Mouse (Mus musculus): ENCODE measurements around the gene Nfam1. TPM values are rescaled to one million over a fixed set of nuclear protein-coding genes. Genes with fewer than 3 reads are reported as not detected.

The Nfam1 gene
- polyA plus RNA-seq, 1 experiment from 2014 or later = 7.4 TPM

- Histone ChIP-seq H3K27me3 (ENCODE audit: control insufficient read depth, insufficient read depth, low read length) (no peaks in the 10 kb centered on the region), H3K9ac (ENCODE audit: low read length) (peak overlapping the region; percentile 55; the same call in 1 of the 2 replicates), H3K4me2 (ENCODE audit: low read depth, low read length) (no peak overlapping the region), H3K4me3 (replicated peaks; ENCODE audit: low read length) (no peak overlapping the region), H3K27ac (ENCODE audit: low read length) (no peak overlapping the region), H3K4me1 (ENCODE audit: control insufficient read depth, insufficient read depth, low read length) (peaks cover 12% of the 10 kb centered on the region), H3K36me3 (ENCODE audit: control insufficient read depth, insufficient read depth, low read length) (no peaks in the 10 kb centered on the region), H3K9me3 (replicated peaks; ENCODE audit: control insufficient read depth, low read length) (no peaks in the 10 kb centered on the region; the same call in 1 of the 2 replicates)
- WGBS = 61% methylated on average over 22 of the region's 22 CpGs
- no peak for ATAC-seq (ENCODE audit: insufficient read depth, low FRiP score)
These were observed 10.2 kb upstream of the Nfam1 start for GRCm38 (mm10) chr15:83043362-83043708.

DNA sequence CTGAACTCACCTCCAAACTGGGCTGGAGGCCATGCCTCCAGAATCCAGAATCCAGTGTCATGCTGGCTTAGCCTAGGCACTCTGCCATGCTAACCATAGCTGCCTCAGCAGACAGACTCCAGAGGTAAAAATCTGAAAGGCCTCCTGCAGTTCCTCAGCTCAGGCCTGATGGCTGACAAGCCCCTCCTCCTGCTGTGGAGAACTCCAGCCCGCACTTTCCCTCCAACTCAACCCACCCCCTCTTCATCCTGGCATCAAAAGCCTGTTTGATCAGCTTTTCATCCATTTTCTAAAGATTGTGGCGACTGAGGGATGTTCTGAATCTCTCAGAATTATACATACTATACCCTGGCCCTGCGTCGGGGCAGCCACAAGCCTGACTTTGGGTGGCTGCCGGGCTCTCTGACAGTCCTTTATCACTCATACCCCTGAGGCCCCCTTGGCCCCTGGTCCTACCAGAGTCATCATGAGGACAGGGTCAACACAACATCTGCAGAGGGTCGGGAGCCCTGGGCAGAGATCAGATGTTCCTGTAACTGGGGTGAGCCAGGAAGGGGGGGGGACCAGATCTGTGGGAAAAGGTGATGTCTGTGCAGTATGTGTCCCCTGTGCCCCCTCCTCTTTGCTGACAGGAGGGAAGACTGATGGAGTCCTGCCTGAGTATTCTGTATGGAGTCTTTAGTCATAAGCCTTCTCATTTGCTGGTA lies 9.7 kb upstream of the Nfam1 start:
- WGBS = 8% methylated on average over 6 of the region's 6 CpGs
- no peaks in the 10 kb centered on the region; the same call in 1 of the 2 replicates for H3K9me3 ChIP-seq (replicated peaks; ENCODE audit: control insufficient read depth, low read length)
- no peaks in the 10 kb centered on the region for H3K36me3 ChIP-seq (ENCODE audit: control insufficient read depth, insufficient read depth, low read length)
- peaks cover 14% of the 10 kb centered on the region for H3K4me1 ChIP-seq (ENCODE audit: control insufficient read depth, insufficient read depth, low read length)
- peak overlapping the region; percentile 55 for H3K9ac ChIP-seq (ENCODE audit: low read length)
- no peak overlapping the region for H3K27ac ChIP-seq (ENCODE audit: low read length)
- H3K4me3 ChIP-seq (replicated peaks; ENCODE audit: low read length) = no peak overlapping the region
- no peaks in the 10 kb centered on the region for H3K27me3 ChIP-seq (ENCODE audit: control insufficient read depth, insufficient read depth, low read length)
- peak overlapping the region; percentile 30 for H3K4me2 ChIP-seq (ENCODE audit: low read depth, low read length)
- ATAC-seq (ENCODE audit: insufficient read depth, low FRiP score) = peak; percentile 59; the same call in 1 of the 2 replicates

- Histone ChIP-seq H3K36me3 (ENCODE audit: control insufficient read depth, insufficient read depth, low read length) (no peaks in the 10 kb centered on the region), H3K4me1 (ENCODE audit: control insufficient read depth, insufficient read depth, low read length) (peaks cover 24% of the 10 kb centered on the region), H3K4me3 (replicated peaks; ENCODE audit: low read length) (no peak overlapping the region), H3K9me3 (replicated peaks; ENCODE audit: control insufficient read depth, low read length) (no peaks in the 10 kb centered on the region), H3K27ac (ENCODE audit: low read length) (no peak overlapping the region), H3K4me2 (ENCODE audit: low read depth, low read length) (no peak overlapping the region), H3K9ac (ENCODE audit: low read length) (peak overlapping the region; percentile 37; the same call in 1 of the 2 replicates), H3K27me3 (ENCODE audit: control insufficient read depth, insufficient read depth, low read length) (0 out of 2 replicates have a peak, but pooled peaks cover 1% of the 10 kb centered on the region)
- 37% methylated on average over 2 of the region's 2 CpGs for WGBS
- ATAC-seq (ENCODE audit: insufficient read depth, low FRiP score) = no peak
These were observed 7.0 kb upstream of the Nfam1 start for GRCm38 (mm10) chr15:83040156-83040555.

- H3K4me2 ChIP-seq (ENCODE audit: low read depth, low read length) = no peak overlapping the region
- H3K9me3 ChIP-seq (replicated peaks; ENCODE audit: control insufficient read depth, low read length) = no peaks in the 10 kb centered on the region
- ATAC-seq (ENCODE audit: insufficient read depth, low FRiP score) = no peak
- H3K27ac ChIP-seq (ENCODE audit: low read length) = no peak overlapping the region
- no peak overlapping the region for H3K9ac ChIP-seq (ENCODE audit: low read length)
- WGBS = 65% methylated on average over 3 of the region's 3 CpGs
- peaks cover 31% of the 10 kb centered on the region for H3K4me1 ChIP-seq (ENCODE audit: control insufficient read depth, insufficient read depth, low read length)
- no peaks in the 10 kb centered on the region for H3K36me3 ChIP-seq (ENCODE audit: control insufficient read depth, insufficient read depth, low read length)
- no peak overlapping the region for H3K4me3 ChIP-seq (replicated peaks; ENCODE audit: low read length)
- 0 out of 2 replicates have a peak, but pooled peaks cover 4% of the 10 kb centered on the region for H3K27me3 ChIP-seq (ENCODE audit: control insufficient read depth, insufficient read depth, low read length)
These were observed 5.7 kb upstream of the Nfam1 start for GRCm38 (mm10) chr15:83038812-83039211.

DNA sequence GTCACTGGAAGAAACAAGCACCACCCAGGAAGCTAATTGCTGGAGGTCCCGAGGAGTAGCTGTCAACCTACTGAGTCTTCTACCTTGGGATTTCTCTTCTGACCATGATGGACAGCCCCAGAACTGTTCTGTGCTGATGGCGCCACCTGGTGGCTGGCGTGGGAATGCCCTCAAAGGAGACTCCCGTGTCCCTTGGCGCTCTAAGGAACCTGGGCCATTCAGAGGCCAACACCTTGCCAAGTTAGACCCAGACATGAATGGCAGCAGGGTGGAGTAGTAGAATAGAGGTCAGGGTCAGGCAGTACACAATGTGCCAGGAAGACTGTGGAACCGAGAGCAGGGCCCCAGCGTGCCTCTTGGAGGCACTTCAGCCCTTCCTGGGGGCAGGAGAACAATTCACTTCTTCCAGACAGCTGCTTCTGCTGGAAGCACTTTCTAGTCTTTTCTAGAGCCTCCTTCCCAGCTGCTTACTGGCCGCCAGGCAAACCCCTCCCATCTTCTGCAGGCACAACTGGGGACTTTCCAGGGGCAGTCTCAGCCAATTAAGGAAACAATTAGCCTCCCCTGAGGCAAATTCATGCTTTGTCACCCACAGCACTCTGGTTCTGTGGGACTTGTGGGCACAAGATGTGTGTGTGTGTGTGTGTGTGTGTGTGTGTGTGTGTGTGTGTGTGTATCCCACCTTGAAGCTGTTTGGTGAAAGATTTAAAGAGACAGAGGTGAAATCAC lies 4.8 kb upstream of the Nfam1 start:
- Histone ChIP-seq H3K36me3 (ENCODE audit: control insufficient read depth, insufficient read depth, low read length) (no peaks in the 10 kb centered on the region), H3K4me3 (replicated peaks; ENCODE audit: low read length) (no peak overlapping the region), H3K9me3 (replicated peaks; ENCODE audit: control insufficient read depth, low read length) (no peaks in the 10 kb centered on the region), H3K4me1 (ENCODE audit: control insufficient read depth, insufficient read depth, low read length) (peaks cover 35% of the 10 kb centered on the region), H3K27ac (ENCODE audit: low read length) (peak overlapping the region; percentile 30; the same call in 1 of the 2 replicates), H3K9ac (ENCODE audit: low read length) (no peak overlapping the region), H3K4me2 (ENCODE audit: low read depth, low read length) (no peak overlapping the region), H3K27me3 (ENCODE audit: control insufficient read depth, insufficient read depth, low read length) (peaks cover 7% of the 10 kb centered on the region; the same call in 1 of the 2 replicates)
- 1% methylated on average over 8 of the region's 8 CpGs for WGBS
- peak; percentile 46 for ATAC-seq (ENCODE audit: insufficient read depth, low FRiP score)

DNA sequence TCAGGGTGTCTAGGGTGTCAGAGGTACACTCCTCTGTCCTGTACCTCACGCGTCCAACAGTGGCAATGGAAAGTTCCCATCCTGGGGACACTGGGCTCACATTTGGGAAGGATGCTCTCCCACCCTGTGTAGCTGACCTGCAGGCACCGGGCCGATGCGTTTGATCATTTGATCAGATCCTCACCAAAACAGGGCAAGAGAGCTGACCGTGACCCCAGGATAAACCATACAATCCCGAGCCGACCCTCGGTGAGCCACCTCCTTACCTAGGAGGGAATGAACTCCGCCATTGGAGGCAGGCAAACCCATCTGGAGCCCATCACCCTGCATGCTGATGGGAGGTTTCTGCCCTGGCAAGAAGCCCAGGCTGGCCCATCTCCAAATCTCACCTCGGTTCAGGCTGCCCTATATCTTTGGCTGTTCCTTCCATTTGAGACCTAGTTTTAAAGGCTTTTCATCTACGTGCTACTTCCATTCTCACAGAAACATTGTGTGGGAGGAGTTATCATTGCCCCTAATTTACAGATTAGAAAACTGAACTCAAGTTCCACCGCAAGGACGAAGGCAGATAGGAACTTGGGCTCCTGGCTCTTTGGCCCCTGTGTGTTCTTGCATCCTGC lies 3.9 kb upstream of the Nfam1 start:
- Histone ChIP-seq H3K9ac (ENCODE audit: low read length) (no peak overlapping the region), H3K27me3 (ENCODE audit: control insufficient read depth, insufficient read depth, low read length) (peaks cover 9% of the 10 kb centered on the region; the same call in 1 of the 2 replicates), H3K4me3 (replicated peaks; ENCODE audit: low read length) (no peak overlapping the region), H3K4me2 (ENCODE audit: low read depth, low read length) (no peak overlapping the region), H3K4me1 (ENCODE audit: control insufficient read depth, insufficient read depth, low read length) (peaks cover 31% of the 10 kb centered on the region), H3K27ac (ENCODE audit: low read length) (0 out of 2 replicates have a peak overlapping the region, but pooled peaks have one; percentile 4), H3K36me3 (ENCODE audit: control insufficient read depth, insufficient read depth, low read length) (no peaks in the 10 kb centered on the region), H3K9me3 (replicated peaks; ENCODE audit: control insufficient read depth, low read length) (no peaks in the 10 kb centered on the region)
- ATAC-seq (ENCODE audit: insufficient read depth, low FRiP score) = peak; percentile 14; the same call in 1 of the 2 replicates
- 54% methylated on average over 14 of the region's 14 CpGs for WGBS

GRCm38 (mm10) chr15:83036089-83036488 lies 3.0 kb upstream of the Nfam1 start:
- 53% methylated on average over 7 of the region's 7 CpGs for WGBS
- no peak for ATAC-seq (ENCODE audit: insufficient read depth, low FRiP score)
- H3K9ac ChIP-seq (ENCODE audit: low read length) = no peak overlapping the region
- H3K27me3 ChIP-seq (ENCODE audit: control insufficient read depth, insufficient read depth, low read length) = peaks cover 9% of the 10 kb centered on the region; the same call in 1 of the 2 replicates
- H3K36me3 ChIP-seq (ENCODE audit: control insufficient read depth, insufficient read depth, low read length) = no peaks in the 10 kb centered on the region
- no peak overlapping the region for H3K4me2 ChIP-seq (ENCODE audit: low read depth, low read length)
- peaks cover 31% of the 10 kb centered on the region for H3K4me1 ChIP-seq (ENCODE audit: control insufficient read depth, insufficient read depth, low read length)
- no peaks in the 10 kb centered on the region for H3K9me3 ChIP-seq (replicated peaks; ENCODE audit: control insufficient read depth, low read length)
- H3K4me3 ChIP-seq (replicated peaks; ENCODE audit: low read length) = no peak overlapping the region
- no peak overlapping the region for H3K27ac ChIP-seq (ENCODE audit: low read length)

DNA sequence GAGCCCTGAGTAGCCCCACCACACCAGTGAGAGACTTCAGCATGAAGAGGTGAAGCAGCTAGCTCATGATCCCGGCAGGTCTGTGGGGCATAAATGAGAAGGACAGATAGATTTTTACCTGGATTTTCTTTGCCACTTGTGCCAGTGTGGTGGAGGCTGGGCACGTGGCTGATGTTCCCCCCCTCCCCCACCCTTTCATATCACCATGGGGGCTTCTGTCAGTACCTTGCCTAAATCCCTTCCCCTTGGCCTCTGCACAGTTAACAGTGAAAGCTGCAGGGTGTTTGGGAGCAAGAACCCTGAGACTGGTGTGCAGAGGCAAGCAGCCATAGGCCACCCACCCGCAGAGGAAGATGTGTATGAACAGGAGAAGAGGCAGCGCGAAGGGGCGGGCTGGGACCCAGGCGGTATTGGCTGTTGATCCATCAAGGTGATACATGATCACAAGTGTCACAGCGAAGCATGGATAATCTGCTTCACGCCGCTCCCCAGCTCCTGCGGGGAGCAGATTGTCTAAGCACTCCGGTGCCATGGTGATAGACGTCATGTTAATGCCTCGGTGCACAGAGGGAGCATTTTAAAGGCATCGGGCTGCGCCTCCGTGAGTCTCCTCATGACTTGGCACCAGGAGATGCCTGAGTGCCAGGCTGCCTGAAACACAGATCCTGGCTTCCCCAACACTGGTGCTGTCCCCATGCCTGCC lies 1.3 kb upstream of the Nfam1 start:
- no peak for ATAC-seq (ENCODE audit: insufficient read depth, low FRiP score)
- 20% methylated on average over 17 of the region's 17 CpGs for WGBS
- H3K4me3 ChIP-seq (replicated peaks; ENCODE audit: low read length) = 0 out of 2 replicates have a peak overlapping the region, but pooled peaks have one; percentile 1
- H3K9ac ChIP-seq (ENCODE audit: low read length) = no peak overlapping the region
- no peaks in the 10 kb centered on the region for H3K36me3 ChIP-seq (ENCODE audit: control insufficient read depth, insufficient read depth, low read length)
- H3K27me3 ChIP-seq (ENCODE audit: control insufficient read depth, insufficient read depth, low read length) = peaks cover 9% of the 10 kb centered on the region; the same call in 1 of the 2 replicates
- H3K4me2 ChIP-seq (ENCODE audit: low read depth, low read length) = 0 out of 2 replicates have a peak overlapping the region, but pooled peaks have one; percentile 5
- H3K27ac ChIP-seq (ENCODE audit: low read length) = no peak overlapping the region
- H3K9me3 ChIP-seq (replicated peaks; ENCODE audit: control insufficient read depth, low read length) = no peaks in the 10 kb centered on the region
- H3K4me1 ChIP-seq (ENCODE audit: control insufficient read depth, insufficient read depth, low read length) = peaks cover 35% of the 10 kb centered on the region

Data from stomach, embryonic 16.5 days (tissue).